Mouse (Mus musculus): ENCODE measurements around the gene Ninj2.
"Not testable (repeated sequence)": the region's sequence is repeated elsewhere in the genome, so short reads cannot be mapped to it uniquely, and the experiment has no call there.

- not testable (repeated sequence) for TF ChIP-seq CTCF (IDR thresholded peaks at IDR 0.05 in 2 of 3, conservative IDR thresholded peaks at IDR 0.05 in 1 of 3; ENCODE audit: control insufficient read depth in 1 of 3, insufficient read depth in 1 of 3, low read depth in 2 of 3, low read length in 3 of 3, poor library complexity in 1 of 3, severe bottlenecking in 1 of 3); POLR2AphosphoS2 (IDR thresholded peaks at IDR 0.05; ENCODE audit: low read length); POLR2A (IDR thresholded peaks at IDR 0.05; ENCODE audit: control insufficient read depth in 1 of 2, insufficient read depth in 1 of 2, low read depth in 1 of 2, low read length in 2 of 2, poor library complexity in 1 of 2); MYC (IDR thresholded peaks at IDR 0.05; ENCODE audit: low read depth, low read length); E2F4 (IDR thresholded peaks at IDR 0.05; ENCODE audit: borderline replicate concordance, low read depth, low read length); MAFK (IDR thresholded peaks at IDR 0.05; ENCODE audit: borderline replicate concordance, low read depth, low read length); RCOR1 (IDR thresholded peaks at IDR 0.05; ENCODE audit: low read depth, low read length); MEF2A (IDR thresholded peaks at IDR 0.05; ENCODE audit: extremely low read depth, insufficient replicate concordance, low read depth, low read length, poor library complexity, severe bottlenecking); EP300 (IDR thresholded peaks at IDR 0.05; ENCODE audit: low read depth in 1 of 2, low read length in 2 of 2); GATA1 (IDR thresholded peaks at IDR 0.05; ENCODE audit: low read depth, low read length); TAL1 (IDR thresholded peaks at IDR 0.05; ENCODE audit: low read length)
Observed at GRCm38 (mm10) chr6:120087041-120087440, 6.1 kb upstream of the Ninj2 start.

Measured in MEL (cell line).